Mouse (Mus musculus) bone marrow, adult 2 months (tissue): ENCODE data around the gene Zfp687. TPM values are rescaled to one million over a fixed set of nuclear protein-coding genes. Genes with fewer than 3 reads are reported as not detected.
"Not testable (repeated sequence)": the region's sequence is repeated elsewhere in the genome, so short reads cannot be mapped to it uniquely, and the experiment has no call there.

Source experiments
- H3K27ac ChIP-seq: fragments of 200-500 bp; 2 replicates; pipeline ENCODE4 v1.5.1; 2012; ENCODE audit warnings: low read depth, mild to moderate bottlenecking, control low read depth, inconsistent platforms, low read length; ENCODE audit not compliant: control insufficient read depth, poor library complexity, insufficient read depth
- H3K4me1 ChIP-seq: fragments of 200-500 bp; 2 replicates; pipeline ENCODE4 v1.6.1; 2011; ENCODE audit warnings: low read length; ENCODE audit not compliant: control insufficient read depth, insufficient read depth
- H3K4me3 ChIP-seq: fragments of 200-500 bp; replicated peaks from 2 replicates; pipeline ENCODE3; 2011; ENCODE audit warnings: mild to moderate bottlenecking, low read depth, low read length, control low read depth; ENCODE audit not compliant: control insufficient read depth
- CTCF ChIP-seq: fragments of 200-500 bp; IDR thresholded peaks from 2 replicates; pipeline ENCODE4 v1.5.1; 2011; ENCODE audit warnings: low read length, control low read depth; ENCODE audit not compliant: control insufficient read depth, insufficient read depth
- POLR2A ChIP-seq: fragments of 200-500 bp; IDR thresholded peaks from 2 replicates; pipeline ENCODE4 v1.6.1; 2011; ENCODE audit warnings: low read depth, mild to moderate bottlenecking, control low read depth, low read length, borderline replicate concordance; ENCODE audit not compliant: control insufficient read depth
- whole genome bisulfite sequencing: fragments of 180-500 bp; shearing (Covaris S2); methylation state at CpG from one replicate; pipeline ENCODE4 v1.1.7; 2018; 5-methylcytosine and 5-hydroxymethylcytosine counted together
- polyA plus RNA-seq: library from polyadenylated mRNA; stranded (reverse); fragments of >200 nt; gene quantifications from 2 replicates; pipeline ENCODE4 v1.2.4, GENCODE M21; 2011; ENCODE audit warnings: low replicate concordance; ENCODE audit not compliant: missing spikeins, insufficient read depth, insufficient read length

Gene Zfp687
- polyA plus RNA-seq, 1 experiment: 21.1 TPM

GRCm38 (mm10) chr3:95027057-95027645 is 11.9 kb upstream of the Zfp687 start:
- TF ChIP-seq CTCF: no peak
- no peak for TF ChIP-seq POLR2A
- no peak overlapping the region for H3K27ac ChIP-seq
- WGBS: 32% methylated on average over 5 of the region's 5 CpGs
- no peak overlapping the region for H3K4me3 ChIP-seq
- H3K4me1 ChIP-seq: peaks cover 3% of the 10 kb centered on the region

- WGBS: 70% methylated on average over 5 of the region's 5 CpGs
- H3K4me3 ChIP-seq: no peak overlapping the region
- TF ChIP-seq CTCF: no peak
- TF ChIP-seq POLR2A: no peak
- no peak overlapping the region for H3K27ac ChIP-seq
- H3K4me1 ChIP-seq: peaks cover 3% of the 10 kb centered on the region
Observed at GRCm38 (mm10) chr3:95025202-95025601, 10.0 kb upstream of the Zfp687 start.

- H3K27ac ChIP-seq: no peak overlapping the region; the same call in 1 of the 2 replicates
- no peak for TF ChIP-seq POLR2A
- no peak for TF ChIP-seq CTCF
- WGBS: 73% methylated on average over 11 of the region's 11 CpGs
- no peak overlapping the region for H3K4me3 ChIP-seq
- peaks cover 3% of the 10 kb centered on the region for H3K4me1 ChIP-seq
Observed at GRCm38 (mm10) chr3:95024551-95024950, 9.3 kb upstream of the Zfp687 start.

GRCm38 (mm10) chr3:95020956-95021355 is 5.7 kb upstream of the Zfp687 start:
- H3K4me3 ChIP-seq, H3K27ac ChIP-seq, H3K4me1 ChIP-seq: not testable (repeated sequence)
- WGBS: 95% methylated on average over 5 of the region's 5 CpGs

- no peak overlapping the region for H3K27ac ChIP-seq
- H3K4me3 ChIP-seq: no peak overlapping the region
- TF ChIP-seq CTCF (no peak), POLR2A (no peak)
- H3K4me1 ChIP-seq: no peaks in the 10 kb centered on the region; the same call in 1 of the 2 replicates
- WGBS: 85% methylated on average over 2 of the region's 2 CpGs
Observed at GRCm38 (mm10) chr3:95018741-95019140, 3.5 kb upstream of the Zfp687 start.

- peak overlapping the region; percentile 87 for H3K4me3 ChIP-seq
- H3K4me1 ChIP-seq: no peaks in the 10 kb centered on the region; the same call in 1 of the 2 replicates
- WGBS: 4% methylated on average over 21 of the region's 21 CpGs
- H3K27ac ChIP-seq: peak overlapping the region; percentile 96
- TF ChIP-seq CTCF (no peak), POLR2A (no peak)
Observed at GRCm38 (mm10) chr3:95016532-95017056, 1.3 kb upstream of the Zfp687 start.

GRCm38 (mm10) chr3:95015891-95016531 is 763 bp upstream of the Zfp687 start:
- Histone ChIP-seq H3K4me1 (no peaks in the 10 kb centered on the region; the same call in 1 of the 2 replicates), H3K4me3 (peak overlapping the region; percentile 87), H3K27ac (peak overlapping the region; percentile 96)
- TF ChIP-seq CTCF: peak; percentile 3; the same call in 1 of the 2 replicates
- peak; percentile 46; the same call in 1 of the 2 replicates for TF ChIP-seq POLR2A
- under 1% methylated on average over 40 of the region's 40 CpGs for WGBS

GRCm38 (mm10) chr3:95014428-95015151 is 658 bp downstream of the Zfp687 start:
- Histone ChIP-seq H3K4me3 (peak overlapping the region; percentile 88), H3K4me1 (no peaks in the 10 kb centered on the region; the same call in 1 of the 2 replicates), H3K27ac (peak overlapping the region; percentile 96)
- WGBS: 1% methylated on average over 44 of the region's 44 CpGs
- no peak for TF ChIP-seq CTCF
- TF ChIP-seq POLR2A: no peak; the same call in 1 of the 2 replicates
